Mouse (Mus musculus) small intestine, adult 2 months (tissue): ENCODE measurements at regions not wholly inside any gene's neighbourhood (a gene's known extent, or its start where the extent isn't known, plus 50 kb on each side); places are given as distances from the start of the nearest gene placed in this dataset.

Experiments used
- CTCF ChIP-seq: fragments of 200-500 bp; IDR thresholded peaks from 2 replicates; pipeline ENCODE4 v1.5.1; 2012; ENCODE audit warnings: low read depth, mild to moderate bottlenecking, control low read depth, inconsistent platforms, low read length, moderate library complexity, mixed read lengths; ENCODE audit not compliant: insufficient replicate concordance, insufficient read length; ENCODE audit errors: extremely low read depth
- POLR2A ChIP-seq: fragments of 200-500 bp; IDR thresholded peaks from 2 replicates; pipeline ENCODE4 v1.6.1; 2012; ENCODE audit warnings: low read depth, mild to moderate bottlenecking, control low read depth, inconsistent platforms, low read length, moderate library complexity

GRCm38 (mm10) chr4:98182053-98182355 lies 201.1 kb downstream of the Tm2d1 start:
- TF ChIP-seq CTCF (no peak), POLR2A (no peak)
